Mouse (Mus musculus): ENCODE data around the gene Igsf21. TPM values are rescaled to one million over a fixed set of nuclear protein-coding genes. Genes with fewer than 3 reads are reported as not detected.

Igsf21 gene
- not detected for polyA plus RNA-seq (2017; shearing (Covaris generic))

GRCm38 (mm10) chr4:140246180-140247005 lies at the start of gene Igsf21:
Gene Igsf21, minus strand, starts transcription at chr4:140246784.

Data from CD4-positive, CD25-positive, alpha-beta regulatory T cell (primary cell).